Mouse (Mus musculus): ENCODE results near the gene Limch1.
A peak's percentile ranks its signal among the peaks of the same experiment; 100 is the strongest.

Gene Limch1

DNA sequence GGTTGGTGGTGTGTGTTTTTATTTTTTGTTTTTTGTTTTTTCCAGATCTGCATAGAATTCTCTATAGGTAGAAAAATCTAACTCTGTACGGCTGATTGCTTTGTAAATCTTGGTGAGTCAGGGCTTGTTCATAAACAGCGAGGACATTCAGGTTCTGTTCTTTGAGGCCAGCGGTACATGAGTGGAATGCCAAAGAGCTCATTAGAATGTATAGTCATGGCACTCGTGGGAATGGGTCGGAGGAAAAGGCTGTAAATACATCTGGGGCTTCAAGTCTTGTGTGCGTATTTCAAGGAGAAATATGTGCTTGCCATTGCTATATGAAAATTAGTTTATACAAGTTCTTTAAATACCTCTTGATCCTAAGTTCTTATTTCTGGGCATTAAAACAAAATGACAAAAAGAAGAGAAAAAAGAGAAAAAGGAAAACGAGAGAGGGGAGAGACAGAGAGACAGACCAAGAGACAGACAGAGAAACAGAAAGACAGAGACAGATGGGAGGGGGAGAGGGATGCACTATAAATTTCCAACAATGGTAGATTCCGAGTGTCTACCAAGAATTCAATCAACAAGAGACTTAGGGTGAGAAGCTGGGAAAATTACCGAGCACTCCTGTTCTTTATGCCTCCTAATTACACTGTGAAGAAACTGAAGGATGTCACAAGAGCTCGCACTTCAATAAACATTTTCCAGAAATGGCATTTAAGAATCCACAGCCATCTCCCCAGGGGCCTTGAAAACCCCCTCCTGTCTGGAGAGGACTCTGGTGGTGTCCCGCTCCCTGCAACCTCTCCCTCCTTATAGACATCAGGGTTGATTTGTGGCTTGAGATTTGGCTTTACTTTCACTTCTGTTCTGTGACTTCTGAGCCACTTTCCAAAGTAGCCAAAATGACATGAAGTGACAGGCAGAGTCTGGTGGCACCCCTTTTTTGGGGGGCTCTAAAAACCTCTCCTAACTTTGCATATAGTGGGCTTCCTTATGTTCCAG lies 173.0 kb downstream of the Limch1 start:
- no peak for DNase-seq (ENCODE audit: low read depth, low spot score)

DNA sequence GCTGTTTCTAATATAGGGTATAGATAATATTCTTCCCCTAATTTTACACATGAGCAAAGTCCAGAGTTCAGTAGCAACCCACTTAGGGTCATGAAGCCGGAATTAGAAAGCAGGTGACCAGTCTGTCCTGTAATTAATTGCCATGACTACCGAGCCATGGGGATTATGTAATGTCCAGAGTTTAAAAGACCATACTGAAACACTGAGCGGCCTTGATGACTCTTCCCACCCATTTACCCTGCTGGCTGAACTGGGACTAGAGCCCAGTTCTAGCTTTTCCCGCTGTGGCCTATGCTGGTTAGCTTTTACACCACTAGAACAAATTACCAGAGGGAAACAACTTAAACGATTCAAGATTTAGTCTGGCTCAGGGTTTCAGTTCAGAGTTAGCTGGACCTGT lies 177.0 kb downstream of the Limch1 start:
- no peak for DNase-seq (ENCODE audit: low read depth, low spot score)

DNA sequence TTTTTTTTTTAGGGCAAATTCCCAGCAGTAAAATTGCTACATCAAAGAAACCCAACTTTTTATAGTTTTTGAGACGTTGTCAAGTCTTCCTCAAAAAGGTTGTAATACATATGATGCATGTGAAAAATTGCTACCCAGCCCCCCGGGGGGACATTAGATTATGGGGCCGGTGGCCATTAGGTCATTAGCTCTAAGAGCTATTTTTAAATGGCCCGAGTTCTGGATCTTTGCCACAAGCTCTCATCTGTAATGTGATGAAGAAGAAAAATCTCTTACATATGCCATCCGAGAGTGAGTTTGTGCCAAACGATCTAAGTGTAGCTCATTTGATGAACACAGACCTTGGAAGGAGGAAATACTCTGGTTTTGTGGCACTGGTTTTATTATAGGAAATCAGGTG lies 183.7 kb downstream of the Limch1 start:
- DNase-seq (ENCODE audit: low read depth, low spot score) = no peak

DNA sequence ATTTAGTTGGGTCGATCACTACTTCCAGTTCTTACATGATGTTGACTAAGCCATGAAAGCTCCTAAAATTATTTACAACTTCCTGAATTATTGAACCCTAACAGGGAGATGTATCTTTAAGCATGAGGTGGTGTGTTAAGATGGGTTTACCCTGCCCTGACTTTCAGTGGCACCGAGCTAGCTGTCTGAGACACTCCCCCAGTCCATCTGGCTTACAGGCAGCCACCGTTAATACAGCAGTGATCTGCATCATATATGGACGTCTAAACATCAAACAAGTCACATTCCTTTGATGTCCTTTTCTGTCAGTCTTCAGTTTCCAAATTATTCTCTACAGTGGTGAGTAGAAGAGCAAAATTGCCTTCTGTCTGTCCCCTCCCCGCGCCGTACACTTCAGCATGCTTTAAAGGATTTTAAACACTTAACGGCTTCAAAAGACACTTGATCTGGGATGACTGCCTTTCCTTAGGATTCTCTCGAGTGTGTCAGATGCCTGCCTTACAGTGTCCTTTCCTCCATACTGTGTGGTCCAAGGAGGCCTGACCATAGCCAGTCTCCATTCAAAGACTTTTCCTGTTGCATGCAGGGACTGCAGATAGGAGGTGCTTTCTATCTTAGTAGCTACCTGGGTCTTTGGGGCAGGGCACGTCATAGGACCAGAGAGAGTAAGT lies 187.6 kb downstream of the Limch1 start:
- DNase-seq (ENCODE audit: low read depth, low spot score) = no peak

DNA sequence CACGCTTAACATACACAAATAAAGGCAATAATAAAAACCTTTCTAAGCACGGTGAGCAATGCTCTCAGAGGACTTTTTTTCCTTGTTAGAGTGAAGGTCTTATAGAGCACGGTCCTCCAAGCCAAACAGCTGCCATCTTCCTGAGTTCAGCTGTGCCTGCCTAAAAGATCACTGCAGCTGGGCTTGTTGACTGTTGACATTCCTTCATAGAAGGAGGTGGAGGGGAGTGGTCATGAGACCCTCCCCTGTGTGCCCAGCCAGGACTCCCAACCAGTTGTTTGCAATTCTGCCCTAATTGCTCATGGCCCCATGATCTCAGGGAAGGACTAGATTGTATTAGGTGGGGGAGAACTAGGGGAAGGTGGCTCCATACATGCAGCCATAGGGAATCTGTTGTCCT lies 189.0 kb downstream of the Limch1 start:
- DNase-seq (ENCODE audit: low read depth, low spot score) = no peak

DNA sequence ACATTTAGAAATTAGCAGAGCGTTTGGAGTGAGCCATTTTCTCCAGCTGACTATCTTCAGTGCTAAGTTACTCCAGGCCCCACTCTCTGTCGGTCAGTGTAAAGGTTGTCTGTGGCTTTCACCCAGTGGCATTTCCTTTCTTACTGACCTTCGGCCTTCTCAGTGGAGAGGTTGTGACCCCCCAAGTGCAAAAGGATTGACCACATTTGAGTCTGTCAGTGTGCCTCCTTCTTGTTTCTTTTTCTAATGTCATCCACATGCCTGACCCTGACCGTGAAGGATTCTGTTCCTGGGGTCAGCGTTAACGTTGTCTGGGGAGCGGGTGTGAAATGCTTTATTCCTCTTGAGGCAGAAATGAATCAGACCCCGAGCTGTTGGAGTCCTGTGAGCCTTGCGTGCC lies 191.7 kb downstream of the Limch1 start:
- DNase-seq (ENCODE audit: low read depth, low spot score) = no peak

DNA sequence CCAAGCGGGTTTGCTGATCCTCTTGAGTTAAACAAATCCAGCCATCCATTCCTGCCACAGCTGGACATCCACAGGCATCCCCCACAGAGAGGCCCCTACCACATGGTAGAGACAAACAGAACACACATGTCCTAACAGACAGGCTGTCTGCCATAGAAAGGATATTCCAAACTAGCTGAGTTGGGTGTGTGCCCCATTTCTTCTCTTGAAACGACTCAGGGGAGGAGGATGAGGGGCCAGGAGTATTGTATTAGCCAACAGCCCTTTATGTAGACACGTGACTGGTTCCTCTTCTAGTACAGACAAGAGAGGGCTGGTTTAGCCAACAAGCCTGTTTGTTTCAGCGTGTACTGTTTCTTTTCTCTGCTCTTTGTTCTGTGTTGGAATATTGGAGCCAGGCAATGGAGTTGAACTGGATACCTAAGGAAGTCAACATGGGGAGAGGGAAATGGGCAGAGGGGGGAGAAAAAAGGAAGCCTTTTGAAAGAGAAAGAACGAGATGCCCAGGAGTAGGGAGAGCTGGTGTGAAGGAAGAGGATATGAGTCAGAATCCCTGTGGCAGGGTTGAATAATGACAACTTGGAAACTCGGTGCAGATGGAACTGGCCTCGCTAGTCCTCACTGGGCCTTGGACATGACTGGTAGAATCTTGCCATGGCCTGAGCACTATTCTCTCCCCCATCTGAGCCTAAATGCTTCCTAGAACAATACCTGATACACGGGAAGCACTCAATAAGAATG lies 196.3 kb downstream of the Limch1 start:
- peak; percentile 38 for DNase-seq (ENCODE audit: low read depth, low spot score)

DNA sequence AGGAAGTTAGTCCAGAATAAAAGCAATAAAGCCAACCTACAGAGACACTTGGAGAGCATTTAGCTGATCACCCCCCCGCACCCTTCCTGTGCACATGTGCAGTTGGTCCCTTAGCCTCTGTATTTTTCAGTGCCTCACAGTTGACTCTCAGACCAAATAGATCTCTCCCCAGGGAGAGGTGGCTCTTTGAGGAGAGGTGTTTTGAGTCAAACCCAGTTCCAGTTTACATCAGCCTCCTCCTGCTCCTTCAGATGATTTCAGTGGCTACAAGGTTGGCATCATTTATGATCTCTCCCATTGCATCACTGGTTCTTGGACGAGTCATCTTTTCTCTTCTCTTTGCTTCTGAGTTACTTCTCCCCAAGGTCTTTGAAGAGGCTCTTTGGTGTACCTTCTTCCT lies 197.3 kb downstream of the Limch1 start:
- no peak for DNase-seq (ENCODE audit: low read depth, low spot score)

DNA sequence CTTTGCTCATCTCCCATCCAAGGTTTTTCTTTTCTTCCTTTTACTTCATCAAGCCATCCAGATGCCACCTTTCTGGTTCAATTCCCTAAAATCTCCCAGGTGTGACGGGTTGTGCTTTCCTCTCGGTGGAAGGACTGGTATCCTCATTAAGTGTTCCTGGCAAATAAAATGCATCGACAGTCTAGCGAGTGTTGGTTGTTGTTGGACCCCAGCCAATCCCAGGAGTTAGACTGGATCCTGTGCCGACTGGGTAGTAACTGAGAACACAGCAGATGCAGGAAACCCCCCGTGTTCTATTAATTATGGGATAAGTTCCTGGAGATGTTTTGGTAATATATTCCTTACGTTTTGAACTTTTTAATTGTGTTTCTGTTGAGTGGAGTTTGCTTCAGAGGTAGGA lies 197.9 kb downstream of the Limch1 start:
- no peak for DNase-seq (ENCODE audit: low read depth, low spot score)

DNA sequence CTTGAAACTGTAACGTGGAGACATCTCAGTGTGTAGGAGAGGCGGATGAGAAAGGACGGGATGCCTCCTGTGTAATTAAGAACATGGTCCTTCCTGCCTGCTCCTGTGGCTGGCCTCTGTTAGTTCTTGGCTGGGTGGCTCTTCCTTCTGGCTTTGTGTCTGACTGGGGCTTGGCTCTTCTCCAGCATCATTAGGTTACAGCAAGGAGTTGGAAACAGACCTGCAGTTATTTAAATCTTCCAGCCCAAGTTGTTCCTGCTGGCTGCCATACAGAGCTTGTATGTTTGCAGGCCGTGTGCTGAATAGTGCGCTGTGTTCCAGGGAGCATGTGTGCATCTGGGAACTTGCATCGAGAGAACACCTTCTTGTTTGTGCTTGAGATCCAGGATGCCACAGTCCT lies 202.3 kb downstream of the Limch1 start:
- peak; percentile 39 for DNase-seq (ENCODE audit: low read depth, low spot score)

DNA sequence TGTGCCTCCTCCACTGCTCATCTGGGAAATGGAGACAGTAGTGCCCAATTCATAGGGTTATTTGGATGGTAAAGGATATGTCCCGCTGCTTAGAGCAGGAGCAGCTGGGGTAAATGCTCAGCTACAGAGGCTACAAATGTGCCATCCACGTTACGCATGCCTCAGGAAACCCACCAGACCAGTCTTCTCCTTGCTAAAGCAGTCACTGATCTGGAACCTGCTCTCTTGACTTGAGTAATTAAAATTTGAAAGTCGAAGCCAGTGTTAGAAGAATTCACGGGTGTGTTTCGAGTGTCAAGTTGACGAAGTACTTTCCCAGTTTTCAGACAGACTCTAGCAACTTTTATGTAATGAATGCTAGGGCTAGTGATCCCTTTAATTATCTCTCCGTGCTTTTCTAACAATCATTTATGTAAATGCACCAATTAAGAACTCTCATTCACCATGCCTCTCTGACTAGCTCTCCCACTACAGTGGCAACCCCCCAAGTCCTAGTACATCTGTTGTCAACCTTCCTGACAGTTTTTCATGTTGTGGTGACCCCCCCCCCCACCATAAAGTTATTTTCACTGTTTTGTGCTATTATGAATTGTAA lies 203.6 kb downstream of the Limch1 start:
- DNase-seq (ENCODE audit: low read depth, low spot score) = no peak

DNA sequence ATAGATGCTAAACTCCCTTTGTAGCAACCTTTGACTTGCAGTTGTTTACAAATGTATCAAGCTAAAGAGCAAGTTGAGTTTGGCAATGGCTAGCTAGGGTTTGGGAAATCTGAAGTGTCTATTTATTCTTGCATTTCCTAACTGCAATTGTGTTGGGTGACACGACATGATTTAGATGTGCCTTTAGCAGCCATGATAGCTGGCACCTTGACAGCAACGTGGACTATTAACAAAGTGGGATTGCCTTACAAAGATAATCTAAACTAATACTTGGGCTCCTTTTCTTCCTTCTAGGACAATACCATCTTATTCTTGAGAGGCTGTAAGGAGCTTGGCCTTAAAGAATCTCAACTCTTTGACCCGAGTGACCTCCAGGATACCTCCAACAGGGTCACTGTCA lies 207.7 kb downstream of the Limch1 start:
- DNase-seq (ENCODE audit: low read depth, low spot score) = no peak

DNA sequence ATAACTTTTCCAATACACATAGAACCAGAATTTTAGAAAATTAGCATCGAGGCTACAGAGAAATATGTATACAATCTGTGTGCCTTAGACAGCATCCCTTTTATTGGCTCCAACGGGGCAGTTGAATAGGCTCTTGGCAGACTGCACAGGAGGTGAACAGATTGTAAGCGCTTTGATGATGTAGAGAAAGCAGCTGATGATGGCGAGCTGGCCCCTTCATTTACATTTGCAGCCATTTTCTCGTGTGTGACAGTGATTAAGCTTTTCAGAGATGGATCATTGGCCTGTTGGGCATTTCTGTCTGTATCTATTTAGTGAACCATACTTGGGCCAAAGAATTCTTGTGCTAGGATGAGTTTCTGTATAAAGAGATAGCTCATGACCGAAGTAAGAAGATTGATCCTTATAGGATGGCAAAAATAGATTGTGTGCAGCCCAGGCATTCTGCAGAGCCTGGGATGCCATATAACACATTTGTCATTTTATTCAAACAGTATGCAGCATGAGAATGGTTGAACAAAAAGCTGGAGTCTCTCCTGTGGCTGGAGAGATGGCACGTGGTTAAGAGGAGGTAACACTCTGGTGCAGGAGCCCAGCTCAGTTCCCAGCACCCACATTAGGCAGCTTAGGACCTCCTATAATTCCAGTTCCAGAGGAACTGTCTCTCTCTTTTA lies 208.5 kb downstream of the Limch1 start:
- no peak for DNase-seq (ENCODE audit: low read depth, low spot score)

DNA sequence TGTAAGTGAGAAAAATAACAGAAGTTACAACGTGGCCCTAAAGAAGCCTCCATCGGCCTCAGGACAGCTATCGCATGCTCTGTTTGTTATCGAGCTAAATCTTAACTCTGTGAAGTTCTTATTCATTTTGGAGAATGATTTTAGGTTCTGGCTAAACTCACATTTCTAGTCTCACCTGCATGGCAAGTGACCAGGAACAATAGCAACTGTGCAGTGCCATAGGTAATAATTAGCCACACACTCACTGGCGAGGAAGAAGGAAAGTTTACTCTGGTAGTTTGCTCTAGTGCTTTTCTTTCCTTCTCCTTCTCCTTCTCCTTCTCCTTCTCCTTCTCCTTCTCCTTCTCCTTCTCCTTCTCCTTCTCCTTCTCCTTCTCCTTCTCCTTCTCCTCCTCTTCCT lies 209.6 kb downstream of the Limch1 start:
- DNase-seq (ENCODE audit: low read depth, low spot score) = no peak

DNA sequence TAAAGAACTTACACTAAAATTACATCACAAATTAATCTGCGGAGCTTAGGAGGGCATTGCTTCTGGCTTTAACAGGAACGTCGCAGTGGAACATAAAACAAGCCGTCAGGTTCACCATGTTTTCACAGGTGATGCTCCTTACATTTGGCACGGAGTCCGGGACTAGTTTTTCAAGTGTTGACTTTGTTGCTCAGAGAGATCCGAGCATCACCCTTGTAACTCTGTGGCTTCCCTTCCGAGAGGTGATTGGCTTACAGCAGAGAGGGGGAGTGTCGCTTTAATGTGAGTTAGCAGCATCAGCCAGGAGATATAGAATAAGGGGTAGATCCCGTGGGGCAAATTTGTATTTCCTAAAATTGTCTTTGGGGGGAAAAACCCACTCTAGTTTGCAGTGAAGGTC lies 212.0 kb downstream of the Limch1 start:
- DNase-seq (ENCODE audit: low read depth, low spot score) = no peak

DNA sequence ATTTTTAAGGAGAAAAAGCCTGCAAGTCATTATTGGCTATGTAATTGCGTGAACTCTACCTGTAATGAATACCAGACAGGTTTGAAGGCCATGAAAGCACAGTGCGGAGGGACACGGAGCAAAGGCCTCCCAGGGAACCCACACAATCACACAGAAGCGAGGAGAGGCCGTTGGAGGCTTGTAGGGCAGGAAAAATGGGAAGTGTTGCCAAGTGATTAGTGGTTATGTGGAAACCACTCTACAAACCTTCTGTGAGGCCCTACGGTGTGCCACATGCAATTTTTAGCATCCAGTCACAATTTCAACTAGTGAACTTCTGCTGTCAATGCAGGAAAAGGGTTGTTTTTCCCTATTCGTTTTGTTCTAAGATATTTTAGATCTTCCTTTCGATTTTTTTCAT lies 212.5 kb downstream of the Limch1 start:
- DNase-seq (ENCODE audit: low read depth, low spot score) = no peak

DNA sequence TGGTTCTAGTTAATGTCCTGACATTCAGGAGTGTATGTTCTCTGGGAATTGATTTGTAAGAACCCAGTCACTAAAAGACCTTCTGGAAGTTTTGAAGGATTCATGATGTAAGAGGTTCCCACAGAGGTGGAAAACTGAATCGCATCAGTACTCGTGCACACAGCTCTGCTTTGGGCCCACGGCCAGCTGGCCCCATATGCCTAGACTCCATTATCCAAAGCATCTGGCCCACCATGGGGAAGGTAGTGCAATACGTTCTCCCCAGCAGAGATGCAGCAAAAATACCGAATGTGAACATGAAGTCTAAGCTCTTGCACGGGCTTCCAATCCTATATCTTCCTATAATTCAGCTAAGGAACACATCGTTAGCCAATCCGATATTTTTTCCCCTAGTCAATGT lies 214.3 kb downstream of the Limch1 start:
- no peak for DNase-seq (ENCODE audit: low read depth, low spot score)

DNA sequence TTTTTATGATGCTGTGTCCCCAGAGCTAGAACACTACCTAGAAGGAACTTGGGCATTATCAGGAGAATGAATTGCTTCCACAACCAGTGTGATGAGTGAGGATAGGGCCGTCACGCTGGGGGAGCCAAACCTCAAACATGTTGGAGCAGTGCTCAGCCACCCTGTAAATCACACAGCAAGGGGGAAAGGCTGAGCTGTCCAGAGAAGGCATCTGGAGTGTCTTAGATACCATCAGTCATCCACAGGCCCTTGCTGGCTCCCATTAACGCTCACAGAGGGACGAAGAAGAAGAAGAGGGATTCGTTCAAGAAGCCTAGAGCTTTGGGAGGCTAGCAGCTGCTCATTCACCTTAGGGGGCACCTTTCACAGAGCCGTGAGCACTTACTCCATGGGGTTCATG lies 219.8 kb downstream of the Limch1 start:
- no peak for DNase-seq (ENCODE audit: low read depth, low spot score)

DNA sequence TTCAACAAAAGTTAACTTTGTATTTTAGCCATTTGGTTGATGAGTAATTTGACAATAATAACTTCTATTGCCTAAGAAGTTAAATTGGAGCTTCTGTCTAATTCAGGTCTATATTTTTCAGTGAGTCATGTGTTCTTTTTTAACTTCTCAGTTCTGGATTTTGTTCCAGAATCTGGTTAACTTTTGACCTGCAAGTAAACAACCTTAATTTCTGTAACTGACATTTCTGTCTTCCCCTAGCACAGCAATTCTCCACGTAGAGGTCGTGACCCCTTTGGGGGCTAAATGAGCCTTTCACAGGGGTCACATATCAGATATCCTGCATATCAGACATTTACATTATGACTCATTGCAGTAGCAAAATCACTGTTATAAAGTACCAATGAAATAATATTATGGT lies 221.5 kb downstream of the Limch1 start:
- DNase-seq (ENCODE audit: low read depth, low spot score) = no peak

DNA sequence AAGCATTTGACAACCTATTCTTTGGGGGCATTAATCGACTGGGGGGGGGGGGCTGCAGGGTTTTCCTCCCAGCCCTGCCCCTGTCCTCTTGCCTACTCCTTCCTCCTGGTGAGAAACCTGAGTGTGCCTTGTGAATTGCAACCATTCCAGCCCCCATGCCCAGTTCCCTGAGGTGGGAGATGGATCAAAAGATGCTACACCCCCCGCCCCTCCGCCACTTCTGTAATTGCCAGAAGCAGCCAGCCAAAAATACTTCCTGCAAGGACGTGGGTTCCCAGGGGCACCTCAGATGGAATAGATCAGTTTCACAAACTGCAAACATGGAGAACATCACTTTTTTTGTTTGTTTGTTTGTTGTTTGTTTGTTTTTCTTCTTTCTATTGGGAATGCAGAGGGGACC lies 222.0 kb downstream of the Limch1 start:
- DNase-seq (ENCODE audit: low read depth, low spot score) = no peak

DNA sequence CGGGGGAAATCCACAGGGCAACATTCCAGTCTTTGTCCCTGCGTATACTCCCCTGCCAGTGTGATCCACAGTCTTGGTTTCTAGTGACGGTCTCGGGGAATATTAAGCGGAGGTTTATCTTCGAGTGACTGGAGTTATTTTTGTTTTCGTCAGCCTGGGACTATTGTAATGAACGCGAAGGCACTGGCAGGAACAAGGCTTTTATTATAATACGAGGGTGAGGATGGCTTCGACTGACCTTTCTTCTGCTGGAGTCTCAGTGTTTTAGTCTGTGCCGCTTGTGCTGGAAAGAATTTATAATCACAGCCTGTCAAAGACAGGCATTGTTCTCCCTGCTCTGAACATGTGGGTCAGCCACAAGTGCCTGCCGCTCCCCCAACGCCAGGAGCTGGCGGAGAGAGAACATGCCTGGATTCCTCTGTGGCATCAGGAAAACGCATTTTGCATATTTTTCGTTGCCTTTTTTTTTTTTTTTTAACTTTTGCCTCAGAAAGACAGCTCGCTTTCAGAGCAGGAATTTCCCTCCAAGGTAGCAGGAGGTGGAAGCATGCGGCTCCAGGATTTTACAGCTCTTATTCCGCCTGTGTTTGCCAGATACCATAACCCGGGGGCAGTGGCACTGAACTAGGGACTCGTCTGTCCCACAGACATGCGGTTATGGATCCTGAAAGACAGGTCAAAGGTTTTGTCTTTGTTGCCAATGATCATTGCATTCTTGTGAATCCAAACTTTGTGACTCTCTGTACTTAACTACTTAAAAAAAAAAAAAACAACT lies 222.6 kb downstream of the Limch1 start:
- DNase-seq (ENCODE audit: low read depth, low spot score) = peak; percentile 29
